Comparison of ENCODE assay signal across 1 mouse cellular context in the genomic region with DNA sequence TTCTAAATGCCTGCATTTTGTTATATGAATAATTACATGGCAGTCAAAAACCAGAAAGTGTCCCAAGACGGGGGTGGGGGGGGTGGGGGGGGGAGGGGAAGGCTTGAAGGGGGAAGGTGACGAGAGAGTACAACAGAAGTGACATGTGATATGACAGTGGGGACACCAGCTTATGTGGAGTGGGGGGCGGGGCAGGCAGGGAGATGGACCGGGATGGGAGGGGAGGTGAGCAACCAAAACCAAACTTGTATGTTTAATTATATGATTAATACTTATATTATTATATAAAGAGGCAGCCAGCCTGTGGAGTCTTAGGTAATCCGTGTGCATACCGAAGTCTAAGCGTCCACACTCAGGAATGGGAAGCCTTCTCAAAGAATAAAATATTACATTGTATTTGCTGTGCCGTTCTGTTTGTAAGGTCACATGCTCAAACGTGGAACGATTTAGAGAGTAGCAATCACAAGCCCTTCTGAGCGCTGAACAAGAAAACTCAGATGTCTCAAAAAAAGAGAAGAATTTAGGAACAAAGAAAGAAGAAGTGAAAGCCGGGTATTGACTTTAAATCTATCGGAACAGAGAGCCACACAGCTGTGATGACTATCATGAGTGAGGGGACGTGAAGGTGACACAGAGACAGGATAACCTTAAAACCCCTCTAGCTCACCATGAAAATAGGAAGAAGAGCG.
TF ChIP-seq lines count a peak whose summit lies in the region.

No protein-coding gene starts in this region.

TF ChIP-seq in CH12.LX, 34 proteins besides CTCF, POLR2A, EP300 and RAD21 (continued from another document):
- TF ChIP-seq IRF4 (IDR thresholded peaks at IDR 0.05; ENCODE audit: low read depth, low read length): peak; percentile 98
